Mouse (Mus musculus) lung, adult 2 months (tissue): ENCODE measurements at regions not wholly inside any gene's neighbourhood (a gene's known extent, or its start where the extent isn't known, plus 50 kb on each side); places are given as distances from the start of the nearest gene placed in this dataset.

Experiments
- CTCF ChIP-seq: fragments of 200-500 bp; IDR thresholded peaks from 2 replicates; pipeline ENCODE4 v1.5.1; 2011; ENCODE audit warnings: mild to moderate bottlenecking, low read length, control low read depth; ENCODE audit not compliant: insufficient read depth
- POLR2A ChIP-seq: fragments of 200-500 bp; IDR thresholded peaks from 2 replicates; pipeline ENCODE4 v1.6.1; 2011; ENCODE audit warnings: low read depth, mild to moderate bottlenecking, control low read depth, low read length, borderline replicate concordance; ENCODE audit errors: extremely low read depth

DNA sequence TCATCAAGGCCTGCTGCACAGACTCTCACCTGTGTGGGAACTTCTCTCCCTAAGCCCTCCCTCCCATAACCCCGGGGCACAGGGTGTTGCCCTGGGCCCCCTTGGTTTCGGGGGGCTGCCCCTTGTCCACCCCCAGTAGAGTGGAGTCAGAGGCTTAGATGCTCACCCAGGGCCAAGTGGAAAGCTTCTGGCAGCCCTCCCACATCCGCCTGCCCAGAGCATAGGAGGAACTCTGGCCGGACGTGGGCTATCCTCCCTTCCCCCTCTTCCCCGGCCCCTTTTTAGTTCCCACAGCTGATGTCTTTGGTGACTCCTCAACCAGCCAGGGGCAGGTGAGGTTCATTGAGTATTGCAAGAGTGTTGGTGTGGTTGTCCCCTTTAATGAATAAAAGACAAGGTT, 125.3 kb upstream of the Rnaseh2b start:
- no peak for TF ChIP-seq CTCF
- no peak for TF ChIP-seq POLR2A
